In the genomic region with DNA sequence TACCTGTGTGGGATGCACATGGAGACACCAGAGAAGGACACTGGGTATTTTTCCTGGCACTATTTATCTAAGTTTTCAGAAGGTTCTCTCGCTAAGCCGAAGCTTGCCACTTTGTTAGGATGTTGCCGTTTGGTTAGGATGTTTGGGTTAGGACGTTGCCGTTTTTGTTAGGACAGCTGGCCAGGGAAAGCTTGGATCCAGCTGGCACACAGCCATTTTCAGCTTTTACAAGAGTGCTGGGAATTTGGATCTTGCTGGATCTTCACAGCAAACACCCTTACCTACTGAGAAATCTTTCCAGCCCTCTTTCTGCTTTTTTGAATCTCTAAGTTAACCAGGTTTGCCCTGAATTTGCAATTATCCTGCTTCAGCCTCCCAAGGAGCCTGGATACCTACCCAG, we compare ENCODE assay signal across 10 mouse cellular contexts. TPM values are rescaled to one million over a fixed set of nuclear protein-coding genes. Genes with fewer than 3 reads are reported as not detected.
A peak's percentile ranks its signal among the peaks of the same experiment; 100 is the strongest.
DNase-seq lines count a peak whose midpoint lies in the region; ATAC-seq and TF ChIP-seq lines count a peak whose summit lies in the region.
"Had no signal": no experiment of that assay in that cellular context is flagged by ENCODE, and none has a peak within 500 bp of the region (broad histone marks: within the 10 kb centered on the region; RNA-seq: fewer than 3 reads in every experiment).

No protein-coding gene starts in this region.

- no peaks in the 10 kb centered on the region for H3K27me3 ChIP-seq in midbrain, postnatal 0 days (ENCODE audit: insufficient read depth, low read length)
- no peaks in the 10 kb centered on the region for H3K27me3 ChIP-seq in midbrain, embryonic 16.5 days (ENCODE audit: control insufficient read depth, insufficient read depth, low read depth, low read length)
- H3K27me3 ChIP-seq: liver, embryonic 13.5 days had no signal

- peak overlapping the region; percentile 65; the same call in 1 of the 2 replicates for H3K27ac ChIP-seq in layer of hippocampus, adult 2 months
- H3K27ac ChIP-seq in midbrain, postnatal 0 days (ENCODE audit: low read depth, low read length): no peak overlapping the region
- no peak overlapping the region for H3K27ac ChIP-seq in midbrain, embryonic 16.5 days (ENCODE audit: low read length)
- H3K27ac ChIP-seq: liver, embryonic 13.5 days had no signal

- no peak for TF ChIP-seq CTCF in layer of hippocampus, adult 2 months (conservative IDR thresholded peaks at IDR 0.05)
- no peak for TF ChIP-seq CTCF in midbrain, postnatal 0 days (IDR thresholded peaks at IDR 0.05)

- H3K36me3 ChIP-seq in midbrain, postnatal 0 days (ENCODE audit: insufficient read depth, low read length): peaks cover 57% of the 10 kb centered on the region
- H3K36me3 ChIP-seq in midbrain, embryonic 16.5 days (ENCODE audit: control insufficient read depth, insufficient read depth, low read length): peaks cover 37% of the 10 kb centered on the region

- no peaks in the 10 kb centered on the region for H3K9me3 ChIP-seq in midbrain, postnatal 0 days (ENCODE audit: low read length)
- no peaks in the 10 kb centered on the region for H3K9me3 ChIP-seq in midbrain, embryonic 16.5 days (replicated peaks; ENCODE audit: control insufficient read depth, low read length, poor library complexity, severe bottlenecking)
- H3K9me3 ChIP-seq: G1E; liver, embryonic 13.5 days had no signal

- H3K4me3 ChIP-seq in layer of hippocampus, adult 2 months: no peak overlapping the region
- H3K4me3 ChIP-seq in midbrain, postnatal 0 days (ENCODE audit: low read depth, low read length): no peak overlapping the region
- no peak overlapping the region for H3K4me3 ChIP-seq in midbrain, embryonic 16.5 days (ENCODE audit: low read depth, low read length)
- H3K4me3 ChIP-seq: liver, embryonic 13.5 days had no signal

- no peak for DNase-seq in frontal cortex, postnatal 10 days (ENCODE audit: low spot score in 2 of 2)
- DNase-seq in layer of hippocampus, adult 2 months (ENCODE audit: low spot score in 2 of 2): no peak
- no peak for DNase-seq in layer of hippocampus, adult 11-12 months (ENCODE audit: low spot score)
- peak; percentile 8 for DNase-seq in midbrain, postnatal 0 days (ENCODE audit: low spot score)
- no peak for DNase-seq in layer of hippocampus, adult 9-10 months (ENCODE audit: low spot score)
- DNase-seq: liver, embryonic 13.5 days had no signal

- ATAC-seq in frontal cortex, adult (ENCODE audit: low TSS enrichment): peak; percentile 29; the same call in 1 of the 2 replicates
- ATAC-seq in midbrain, postnatal 0 days (ENCODE audit: low FRiP score): no peak
- ATAC-seq in midbrain, embryonic 16.5 days: no peak

- no peak overlapping the region for H3K9ac ChIP-seq in midbrain, postnatal 0 days (replicated peaks; ENCODE audit: low read length, poor library complexity, severe bottlenecking)
- H3K9ac ChIP-seq in midbrain, embryonic 16.5 days (ENCODE audit: low read depth, low read length): no peak overlapping the region
- H3K9ac ChIP-seq: liver, embryonic 13.5 days had no signal

- 75% methylated on average over 5 of the region's 5 CpGs for WGBS in midbrain, postnatal 0 days
- 79% methylated on average over 5 of the region's 5 CpGs for WGBS in midbrain, embryonic 16.5 days

- no peaks in the 10 kb centered on the region for H3K4me1 ChIP-seq in midbrain, postnatal 0 days (ENCODE audit: insufficient read depth, low read length)
- H3K4me1 ChIP-seq in midbrain, embryonic 16.5 days (ENCODE audit: control insufficient read depth, insufficient read depth, low read length): no peaks in the 10 kb centered on the region
- H3K4me1 ChIP-seq: liver, embryonic 13.5 days had no signal

- no peak overlapping the region for H3K4me2 ChIP-seq in midbrain, postnatal 0 days (ENCODE audit: low read depth, low read length, poor library complexity, severe bottlenecking)
- H3K4me2 ChIP-seq in midbrain, embryonic 16.5 days (ENCODE audit: low read length): no peak overlapping the region
- H3K4me2 ChIP-seq: liver, embryonic 13.5 days had no signal

RNA-seq across cellular contexts. Expression of a gene that starts 9.7 kb away (rescaled TPM):
- 1 to 10 TPM in 1 of 2 experiments, under 1 TPM in 1; 0.79 to 1.4 TPM for total RNA-seq in layer of hippocampus, adult 2 months (2021)
- 7.3 and 9.4 TPM in 2 replicates for total RNA-seq in midbrain, postnatal 0 days (2014; rRNA removed)
- 9.4 and 10.0 TPM in 2 replicates for polyA plus RNA-seq in midbrain, postnatal 0 days (2015; fragmentation: Nextera tagmentation; extraction: Ambion mirVana)
- polyA plus RNA-seq in midbrain, embryonic 16.5 days (2015; fragmentation: Nextera tagmentation; extraction: Ambion mirVana): 2.8 and 3.7 TPM in 2 replicates
- total RNA-seq: megakaryocyte progenitor cell, adult 5-6 weeks had no signal
- polyA plus RNA-seq: G1E had no signal

RNA-seq across cellular contexts. Expression of a gene that starts 45.6 kb away (rescaled TPM):
- total RNA-seq in layer of hippocampus, adult 2 months (2021): 100 to 1,000 TPM in 1 of 2 experiments, 10 to 100 TPM in 1; 98.5 to 116 TPM
- 79.4 and 80.4 TPM in 2 replicates for total RNA-seq in midbrain, postnatal 0 days (2014; rRNA removed)
- polyA plus RNA-seq in midbrain, postnatal 0 days (2015; fragmentation: Nextera tagmentation; extraction: Ambion mirVana): 126 and 133 TPM in 2 replicates
- polyA plus RNA-seq in midbrain, embryonic 16.5 days (2015; fragmentation: Nextera tagmentation; extraction: Ambion mirVana): 77.9 and 94.8 TPM in 2 replicates
